Mouse (Mus musculus) testis, adult 2 months (tissue): ENCODE data around the gene 1600002K03Rik. TPM values are rescaled to one million over a fixed set of nuclear protein-coding genes. Genes with fewer than 3 reads are reported as not detected.
"Not testable (repeated sequence)": the region's sequence is repeated elsewhere in the genome, so short reads cannot be mapped to it uniquely, and the experiment has no call there.

ENCODE experiments used
- H3K27ac ChIP-seq: fragments of 200-500 bp; 2 replicates; pipeline ENCODE4 v1.5.1; 2012; ENCODE audit warnings: low read depth, low read length; ENCODE audit not compliant: control insufficient read depth, insufficient read depth
- H3K27me3 ChIP-seq: fragments of 200-500 bp; 2 replicates; pipeline ENCODE4 v1.6.1; 2012; ENCODE audit warnings: mild to moderate bottlenecking, low read length, moderate library complexity; ENCODE audit not compliant: control insufficient read depth, insufficient read depth
- H3K36me3 ChIP-seq: fragments of 200-500 bp; 2 replicates; pipeline ENCODE4 v1.6.1; 2012; ENCODE audit warnings: mild to moderate bottlenecking, low read length; ENCODE audit not compliant: control insufficient read depth, insufficient read depth
- H3K4me1 ChIP-seq: fragments of 200-500 bp; 2 replicates; pipeline ENCODE4 v1.6.1; 2012; ENCODE audit warnings: low read length; ENCODE audit not compliant: control insufficient read depth, insufficient read depth
- H3K4me3 ChIP-seq: fragments of 200-500 bp; 2 replicates; pipeline ENCODE4 v1.5.1; 2012; ENCODE audit warnings: low read depth, mild to moderate bottlenecking, low read length, moderate library complexity, mixed read lengths; ENCODE audit not compliant: control insufficient read depth
- CTCF ChIP-seq: fragments of 200-500 bp; IDR thresholded peaks from 2 replicates; pipeline ENCODE4 v1.5.1; 2012; ENCODE audit warnings: low read depth, mild to moderate bottlenecking, inconsistent platforms, low read length, moderate library complexity; ENCODE audit not compliant: control insufficient read depth, insufficient read depth, insufficient replicate concordance
- POLR2A ChIP-seq: fragments of 200-500 bp; IDR thresholded peaks from 2 replicates; pipeline ENCODE4 v1.6.1; 2012; ENCODE audit warnings: low read depth, mild to moderate bottlenecking, inconsistent platforms, low read length, moderate library complexity; ENCODE audit not compliant: control insufficient read depth
- polyA plus RNA-seq: library from polyadenylated mRNA; depleted of rRNA; stranded (reverse); fragments of >200 nt; gene quantifications from 2 replicates; pipeline ENCODE4 v1.2.3, GENCODE M21; 2012; rRNA removed

1600002K03Rik gene
- polyA plus RNA-seq, 1 experiment = 7.9 TPM

GRCm38 (mm10) chr10:80215048-80215772 lies 42.5 kb downstream of the 1600002K03Rik start:
- Histone ChIP-seq H3K27ac (no peak overlapping the region), H3K4me3 (no peak overlapping the region), H3K27me3 (no peaks in the 10 kb centered on the region), H3K4me1 (peaks cover 3% of the 10 kb centered on the region), H3K36me3 (no peaks in the 10 kb centered on the region)
- no peak for TF ChIP-seq POLR2A
- no peak for TF ChIP-seq CTCF

GRCm38 (mm10) chr10:80220676-80221075 lies 47.9 kb downstream of the 1600002K03Rik start:
- Histone ChIP-seq H3K27ac (no peak overlapping the region), H3K4me3 (no peak overlapping the region), H3K27me3 (no peaks in the 10 kb centered on the region), H3K36me3 (no peaks in the 10 kb centered on the region), H3K4me1 (peaks cover 12% of the 10 kb centered on the region)
- TF ChIP-seq CTCF = no peak
- no peak for TF ChIP-seq POLR2A

DNA sequence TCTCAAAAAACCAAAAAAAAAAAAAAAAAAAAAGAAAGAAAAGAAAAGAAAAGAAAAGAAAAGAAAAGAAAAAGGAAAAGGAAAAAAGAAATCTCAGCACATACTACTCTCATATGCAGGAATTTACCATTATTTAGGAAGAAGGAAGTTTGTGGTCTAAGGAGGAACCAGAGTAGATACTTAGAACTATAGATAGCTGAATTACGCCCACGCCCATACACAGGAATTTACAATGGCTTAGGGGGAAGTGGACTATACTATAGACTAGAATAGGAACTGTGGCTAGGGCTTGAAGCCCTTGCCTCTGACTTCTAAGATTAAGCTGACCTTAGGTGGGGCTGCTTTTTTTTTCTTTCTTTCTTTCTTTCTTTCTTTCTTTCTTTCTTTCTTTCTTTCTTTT lies 50.4 kb downstream of the 1600002K03Rik start:
- peaks cover 27% of the 10 kb centered on the region for H3K4me1 ChIP-seq
- not testable (repeated sequence) for H3K27ac ChIP-seq, H3K4me3 ChIP-seq, H3K36me3 ChIP-seq, H3K27me3 ChIP-seq

Other genes with a start within 250 kb of the 1600002K03Rik start
- gene Arid3a, start 245.9 kb upstream of the 1600002K03Rik start, polyA plus RNA-seq = 59.5 and 65.0 TPM in 2 replicates
- 33.9 and 36.5 TPM in 2 replicates for gene Wdr18, start 212.8 kb upstream of the 1600002K03Rik start, polyA plus RNA-seq
- 17.4 and 18.9 TPM in 2 replicates for gene Grin3b, start 202.2 kb upstream of the 1600002K03Rik start, polyA plus RNA-seq
- 202 and 209 TPM in 2 replicates for gene Tmem259, start 188.6 kb upstream of the 1600002K03Rik start, polyA plus RNA-seq
- gene Cnn2, start 184.4 kb upstream of the 1600002K03Rik start, polyA plus RNA-seq = 4.4 and 6.8 TPM in 2 replicates
- gene Abca7, start 176.4 kb upstream of the 1600002K03Rik start, polyA plus RNA-seq = 2.2 and 2.3 TPM in 2 replicates
- gene Arhgap45, start 156.3 kb upstream of the 1600002K03Rik start, polyA plus RNA-seq = 2.1 and 3.4 TPM in 2 replicates
- gene Polr2e, start 133.1 kb upstream of the 1600002K03Rik start, polyA plus RNA-seq = 104 and 113 TPM in 2 replicates
- gene Gpx4, start 125.8 kb upstream of the 1600002K03Rik start, polyA plus RNA-seq = 3,516 and 3,720 TPM in 2 replicates
- gene Sbno2, start 67.4 kb upstream of the 1600002K03Rik start, polyA plus RNA-seq = 13.9 and 14.0 TPM in 2 replicates
- gene Stk11, start 57.1 kb upstream of the 1600002K03Rik start, polyA plus RNA-seq = 215 and 222 TPM in 2 replicates
- gene Atp5d, start 34.3 kb upstream of the 1600002K03Rik start, polyA plus RNA-seq = 241 and 347 TPM in 2 replicates
- gene Cbarp, start 32.1 kb upstream of the 1600002K03Rik start, polyA plus RNA-seq = 3.8 and 5.1 TPM in 2 replicates
- gene Midn, start 24.7 kb upstream of the 1600002K03Rik start, polyA plus RNA-seq = 70.1 and 79.2 TPM in 2 replicates
- 105 and 127 TPM in 2 replicates for gene Cirbp, start 7.0 kb upstream of the 1600002K03Rik start, polyA plus RNA-seq
- 1.1 and 1.4 TPM in 2 replicates for gene Efna2, start 6.5 kb downstream of the 1600002K03Rik start, polyA plus RNA-seq
- gene Mum1, start 53.5 kb downstream of the 1600002K03Rik start, polyA plus RNA-seq = 282 and 295 TPM in 2 replicates
- gene Ndufs7, start 76.2 kb downstream of the 1600002K03Rik start, polyA plus RNA-seq = 105 and 132 TPM in 2 replicates
- gene Gamt, start 88.1 kb downstream of the 1600002K03Rik start, polyA plus RNA-seq = 38.5 and 39.6 TPM in 2 replicates
- gene Dazap1, start 88.5 kb downstream of the 1600002K03Rik start, polyA plus RNA-seq = 97.5 and 114 TPM in 2 replicates
- 672 and 893 TPM in 2 replicates for gene Rps15, start 119.5 kb downstream of the 1600002K03Rik start, polyA plus RNA-seq
- gene Apc2, start 123.0 kb downstream of the 1600002K03Rik start, polyA plus RNA-seq = 1.4 and 1.8 TPM in 2 replicates
- gene 2310011J03Rik, start 147.6 kb downstream of the 1600002K03Rik start, polyA plus RNA-seq = 11.3 and 13.1 TPM in 2 replicates
- 324 and 326 TPM in 2 replicates for gene Pcsk4, start 156.6 kb downstream of the 1600002K03Rik start, polyA plus RNA-seq
- gene Reep6, start 157.0 kb downstream of the 1600002K03Rik start, polyA plus RNA-seq = 698 and 732 TPM in 2 replicates
- gene Adamtsl5, start 175.5 kb downstream of the 1600002K03Rik start, polyA plus RNA-seq = 3.3 and 4.1 TPM in 2 replicates
- 1.3 and 1.7 TPM in 2 replicates for gene Plk5, start 183.5 kb downstream of the 1600002K03Rik start, polyA plus RNA-seq
- gene Mex3d, start 214.7 kb downstream of the 1600002K03Rik start, polyA plus RNA-seq = 596 and 686 TPM in 2 replicates
- gene Mbd3, start 226.6 kb downstream of the 1600002K03Rik start, polyA plus RNA-seq = 135 and 153 TPM in 2 replicates
- gene Uqcr11, start 233.9 kb downstream of the 1600002K03Rik start, polyA plus RNA-seq = 446 and 549 TPM in 2 replicates